Mouse (Mus musculus) liver, embryonic 14.5 days (tissue): ENCODE results near the gene Dhx40. TPM values are rescaled to one million over a fixed set of nuclear protein-coding genes. Genes with fewer than 3 reads are reported as not detected.

Experiments
- ATAC-seq: fragments of 200-750 bp; cut with Nextera tagmentation; 2 replicates; pipeline ENCODE4 v1.8.0; 2017; ENCODE audit warnings: moderate number of reproducible peaks, mild to moderate bottlenecking, moderate library complexity; ENCODE audit not compliant: insufficient read depth
- DNase-seq, 3 experiments: peaks; one replicate each; pipeline ENCODE4 v3.0.0-alpha.2; 2012 to 2013; ENCODE audit warnings: low read depth in 3 of 3, low spot score in 3 of 3
- H3K27ac ChIP-seq: fragments of 300-500 bp; sonication (generic); 2 replicates; pipeline ENCODE4 v1.5.1; 2014; ENCODE audit warnings: moderate library complexity, mild to moderate bottlenecking, control low read depth, inconsistent platforms
- H3K27me3 ChIP-seq: fragments of 300-500 bp; sonication (generic); 2 replicates; pipeline ENCODE4 v1.6.1; 2014; ENCODE audit warnings: mild to moderate bottlenecking, low read length, moderate library complexity; ENCODE audit not compliant: control insufficient read depth, insufficient read depth
- H3K36me3 ChIP-seq: fragments of 300-500 bp; sonication (generic); replicated peaks from 2 replicates; pipeline ENCODE4 v1.6.1; 2014; ENCODE audit warnings: low read depth; ENCODE audit not compliant: control insufficient read depth, insufficient read depth
- H3K4me1 ChIP-seq, 2 experiments: fragments of 200-500 bp in 1 of 2; fragments of 300-500 bp in 1 of 2; sonication (generic) in 1 of 2; replicated peaks; 2 replicates each; pipeline ENCODE4 v1.6.1; 2012 to 2014; ENCODE audit warnings: antibody characterized with exemption in 1 of 2, inconsistent platforms in 1 of 2, low read length in 1 of 2; ENCODE audit not compliant: control insufficient read depth in 2 of 2, insufficient read depth in 2 of 2
- H3K4me2 ChIP-seq: fragments of 300-500 bp; sonication (generic); 2 replicates; pipeline ENCODE4 v1.6.1; 2014; ENCODE audit warnings: low read depth, mild to moderate bottlenecking, control low read depth, moderate library complexity
- H3K4me3 ChIP-seq, 2 experiments: fragments of 200-500 bp in 1 of 2; fragments of 300-500 bp in 1 of 2; sonication (generic) in 1 of 2; 2 replicates each; pipeline ENCODE4 v1.5.1; 2012 to 2014; ENCODE audit warnings: low read depth in 2 of 2, low read length in 2 of 2, mild to moderate bottlenecking in 2 of 2, control low read depth in 1 of 2, inconsistent platforms in 1 of 2, moderate library complexity in 1 of 2; ENCODE audit not compliant: insufficient read depth in 1 of 2
- H3K9ac ChIP-seq: fragments of 300-500 bp; sonication (generic); replicated peaks from 2 replicates; pipeline ENCODE4 v1.6.1; 2014; ENCODE audit warnings: mild to moderate bottlenecking, control low read depth, moderate library complexity
- H3K9me3 ChIP-seq: fragments of 300-500 bp; sonication (generic); 2 replicates; pipeline ENCODE4 v1.6.1; 2016; ENCODE audit warnings: low read length, mixed read lengths; ENCODE audit not compliant: control insufficient read depth
- CTCF ChIP-seq: IDR thresholded peaks from 2 replicates; pipeline ENCODE4 v1.5.1; 2016; ENCODE audit warnings: antibody characterized with exemption, low read depth, control low read depth
- EP300 ChIP-seq: IDR thresholded peaks from 2 replicates; pipeline ENCODE4 v1.6.1; 2016; ENCODE audit warnings: antibody characterized with exemption, low read depth
- WGBS: fragments of 180-500 bp; shearing (Covaris S2); extraction: QIAGEN DNeasy Blood & Tissue Kit; methylation state at CpG from one replicate; pipeline ENCODE4 v1.1.7; 2014; ENCODE audit not compliant: insufficient replicate concordance; 5-methylcytosine and 5-hydroxymethylcytosine counted together
- polyA plus RNA-seq, 2 experiments: library from polyadenylated mRNA; depleted of rRNA in 1 of 2; stranded (reverse) in 1 of 2; unstranded in 1 of 2; fragments of >200 nt; fragmentation: Nextera tagmentation in 1 of 2; extraction: Ambion mirVana in 1 of 2; gene quantifications; 2 replicates each; pipeline versions ENCODE4 v1.2.1 to v1.2.3; 2012 to 2014

Dhx40 gene
- polyA plus RNA-seq, 2 experiments = 3.9 to 8.2 TPM

DNA sequence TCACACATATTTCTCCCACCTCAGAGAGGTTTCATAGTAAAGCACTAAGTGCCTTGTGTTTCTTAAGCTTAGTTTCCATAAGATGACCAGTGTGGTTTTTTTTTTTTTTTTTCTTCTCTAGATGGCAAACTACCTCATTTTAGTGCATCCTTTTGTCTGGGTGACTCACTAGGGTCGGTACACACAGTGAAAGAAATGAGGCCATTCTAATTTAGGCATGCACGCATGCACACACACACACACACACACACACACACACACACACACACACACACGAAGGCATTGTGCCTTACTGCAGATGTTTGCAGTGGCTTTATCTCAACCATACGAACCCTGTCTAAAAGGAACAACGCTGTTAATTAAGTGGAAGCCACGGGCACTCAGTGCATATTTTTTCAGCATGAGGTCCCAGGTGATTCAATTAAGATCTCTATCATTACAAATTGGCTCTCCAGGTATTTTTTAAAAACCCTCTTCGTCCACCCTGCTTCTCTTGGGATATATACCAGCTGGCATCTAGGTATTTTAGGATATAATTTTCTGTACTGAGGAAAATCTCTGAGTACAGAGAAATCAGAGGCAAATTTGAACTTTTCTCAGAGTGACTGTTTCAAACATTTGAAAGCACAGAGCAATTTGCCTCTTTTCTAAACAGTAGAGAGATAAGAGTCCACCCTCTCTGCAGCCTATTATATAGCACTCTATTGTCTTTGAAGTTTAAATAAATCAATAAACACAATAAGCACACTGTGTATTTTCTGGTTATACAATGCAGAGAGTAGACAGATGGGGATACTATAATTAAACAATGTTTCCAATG is 44.4 kb upstream of the Dhx40 start:
- ATAC-seq (no peak), DNase-seq (no peak)
- Histone ChIP-seq H3K4me2 (no peak overlapping the region), H3K4me1 (peaks cover 0 to 2% of the 10 kb centered on the region in 2 experiments; a peak in 1 of 4 replicates), H3K27ac (no peak overlapping the region), H3K36me3 (no peaks in the 10 kb centered on the region), H3K27me3 (no peaks in the 10 kb centered on the region), H3K9ac (no peak overlapping the region), H3K4me3 (no peak overlapping the region), H3K9me3 (no peaks in the 10 kb centered on the region)
- WGBS = 33% methylated on average over 7 of the region's 7 CpGs
- TF ChIP-seq CTCF (no peak), EP300 (no peak)

DNA sequence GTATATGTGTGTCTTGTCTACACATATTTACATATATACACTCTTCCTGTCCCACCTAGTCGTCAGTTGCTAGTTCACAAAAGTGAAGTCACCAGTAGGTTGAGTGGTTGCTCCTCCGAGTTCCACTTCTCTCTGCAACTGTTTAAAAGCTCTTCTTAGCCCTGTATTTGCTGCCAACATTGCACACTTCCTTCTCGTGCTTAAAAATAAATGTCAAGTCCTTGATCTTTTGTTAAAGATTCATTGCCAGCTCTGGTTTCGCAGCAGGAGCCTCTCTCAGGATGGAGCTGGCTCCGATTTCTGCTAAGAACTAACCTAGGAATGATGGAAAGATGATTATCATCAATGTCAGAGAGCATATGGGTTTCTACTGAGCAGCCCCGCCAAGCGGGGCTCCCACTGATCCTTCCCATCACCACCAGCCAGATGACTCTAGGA is 43.7 kb upstream of the Dhx40 start:
- no peak overlapping the region for H3K4me3 ChIP-seq
- H3K4me1 ChIP-seq = peaks cover 0 to 2% of the 10 kb centered on the region in 2 experiments; a peak in 1 of 4 replicates

DNA sequence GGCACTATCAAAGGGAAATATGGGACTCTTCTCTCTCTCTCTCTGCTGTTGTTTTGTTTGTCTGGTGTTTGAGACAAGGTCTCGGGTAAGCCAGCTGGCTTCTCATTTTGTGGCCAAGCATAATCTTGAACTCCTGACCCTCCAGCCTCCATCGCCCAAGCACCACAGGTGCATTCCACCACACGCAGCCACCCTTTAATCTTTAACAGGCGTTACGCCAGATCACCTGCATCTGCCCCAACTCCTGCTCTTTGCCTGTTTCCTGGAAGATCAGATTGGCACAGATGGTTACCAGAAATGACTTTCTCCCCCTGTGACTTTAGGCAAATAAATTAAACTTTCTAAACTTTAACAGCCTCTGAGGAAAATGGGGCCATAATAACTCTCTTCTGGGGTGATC is 36.3 kb upstream of the Dhx40 start:
- TF ChIP-seq EP300 = no peak
- TF ChIP-seq CTCF = no peak
- DNase-seq (no peak), ATAC-seq (no peak)
- no peak overlapping the region for H3K27ac ChIP-seq
- H3K36me3 ChIP-seq = no peaks in the 10 kb centered on the region
- no peaks in the 10 kb centered on the region for H3K9me3 ChIP-seq
- 63% methylated on average over 5 of the region's 5 CpGs for WGBS
- no peak overlapping the region for H3K4me3 ChIP-seq
- H3K27me3 ChIP-seq = no peaks in the 10 kb centered on the region
- H3K4me1 ChIP-seq = peaks cover 0 to 6% of the 10 kb centered on the region in 2 experiments; a peak in 3 of 4 replicates
- H3K4me2 ChIP-seq = no peak overlapping the region
- no peak overlapping the region for H3K9ac ChIP-seq

More for the DNA sequence above, 43.7 kb upstream of the Dhx40 start:
- no peak for TF ChIP-seq CTCF
- TF ChIP-seq EP300 = no peak
- 48% methylated on average over 7 of the region's 7 CpGs for WGBS
- DNase-seq (no peak), ATAC-seq (no peak)
- Histone ChIP-seq H3K9me3 (no peaks in the 10 kb centered on the region), H3K27me3 (no peaks in the 10 kb centered on the region), H3K36me3 (no peaks in the 10 kb centered on the region), H3K27ac (no peak overlapping the region), H3K9ac (no peak overlapping the region), H3K4me2 (no peak overlapping the region)

DNA sequence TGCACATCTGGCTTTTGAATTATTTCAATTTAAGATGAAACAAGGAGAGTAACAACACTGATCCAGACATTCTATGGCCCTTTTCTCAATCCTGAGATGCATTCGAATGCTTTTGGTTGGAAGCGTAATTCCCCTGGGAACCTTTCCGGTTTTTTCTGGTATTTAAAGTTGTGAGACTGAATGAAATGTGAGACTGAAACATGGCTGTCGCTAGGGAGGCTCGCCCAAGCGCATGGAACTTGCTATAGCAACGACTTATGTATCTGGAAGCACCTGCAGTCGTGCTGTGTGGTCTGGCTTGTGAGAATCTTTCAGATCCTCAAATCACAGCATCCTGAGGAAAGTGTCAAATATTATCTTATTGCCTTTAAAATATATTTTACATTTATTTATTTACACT is 33.7 kb upstream of the Dhx40 start:
- Histone ChIP-seq H3K9ac (no peak overlapping the region), H3K27ac (no peak overlapping the region), H3K4me1 (peaks cover 0 to 6% of the 10 kb centered on the region in 2 experiments; a peak in 3 of 4 replicates), H3K27me3 (no peaks in the 10 kb centered on the region), H3K9me3 (no peaks in the 10 kb centered on the region), H3K4me2 (no peak overlapping the region), H3K36me3 (no peaks in the 10 kb centered on the region), H3K4me3 (no peak overlapping the region)
- DNase-seq = no peak
- no peak for TF ChIP-seq CTCF
- no peak for ATAC-seq
- 67% methylated on average over 8 of the region's 8 CpGs for WGBS

DNA sequence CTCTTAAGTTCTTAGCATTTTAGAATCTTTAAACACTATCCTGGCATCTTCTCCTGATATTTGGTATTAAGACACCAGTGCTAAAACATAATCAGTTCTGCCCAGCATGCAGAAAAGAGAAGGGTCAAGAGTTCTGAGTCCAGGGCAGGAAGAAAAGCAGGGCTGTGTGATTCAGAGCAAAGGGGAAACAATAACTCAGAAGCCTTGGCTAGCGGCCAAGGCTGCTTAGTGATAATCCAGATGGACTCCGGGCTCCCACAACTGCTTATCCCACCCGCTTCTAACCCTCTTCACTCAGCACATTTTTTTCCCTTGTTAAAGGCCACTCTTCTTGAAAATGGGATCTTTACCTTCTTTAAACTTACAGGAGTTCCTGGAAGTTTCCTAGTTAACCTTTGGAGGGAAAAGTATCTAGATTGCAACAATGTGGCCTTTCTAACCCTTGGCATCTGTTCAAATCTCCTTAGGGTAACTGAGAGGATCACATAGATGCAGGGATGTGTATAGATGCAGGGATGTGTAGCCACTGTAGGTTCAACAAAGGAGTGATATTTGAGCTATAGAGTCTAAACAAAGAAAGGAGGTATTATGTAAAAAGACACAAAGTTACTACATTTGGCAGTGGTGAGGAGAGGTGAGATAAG is 33.1 kb upstream of the Dhx40 start:
- DNase-seq = peak in 2 of 3 experiments; percentile 14 to 20

More for the DNA sequence above, 33.1 kb upstream of the Dhx40 start:
- H3K4me3 ChIP-seq = no peak overlapping the region
- peaks cover 0 to 6% of the 10 kb centered on the region in 2 experiments; a peak in 3 of 4 replicates for H3K4me1 ChIP-seq
- WGBS = 18% methylated on average over 3 of the region's 3 CpGs
- no peaks in the 10 kb centered on the region for H3K9me3 ChIP-seq
- H3K9ac ChIP-seq = no peak overlapping the region
- H3K27me3 ChIP-seq = no peaks in the 10 kb centered on the region
- TF ChIP-seq CTCF (no peak), EP300 (no peak)
- H3K4me2 ChIP-seq = no peak overlapping the region
- H3K36me3 ChIP-seq = no peaks in the 10 kb centered on the region
- ATAC-seq = no peak
- no peak overlapping the region for H3K27ac ChIP-seq
